Mouse (Mus musculus) hematopoietic multipotent progenitor cell, adult 10-12 weeks (in vitro differentiated cells): Measurements from ENCODE around the gene Ptms. TPM values are rescaled to one million over a fixed set of nuclear protein-coding genes. Genes with fewer than 3 reads are reported as not detected.

Source experiments
- polyA plus RNA-seq: library from polyadenylated mRNA; stranded (reverse); fragments of >175 nt; gene quantifications from 2 replicates; pipeline ENCODE4 v1.2.3, GENCODE M21; 2012; ENCODE audit warnings: low replicate concordance

Gene Ptms
- 543 and 1,849 TPM in 2 replicates for polyA plus RNA-seq

DNA sequence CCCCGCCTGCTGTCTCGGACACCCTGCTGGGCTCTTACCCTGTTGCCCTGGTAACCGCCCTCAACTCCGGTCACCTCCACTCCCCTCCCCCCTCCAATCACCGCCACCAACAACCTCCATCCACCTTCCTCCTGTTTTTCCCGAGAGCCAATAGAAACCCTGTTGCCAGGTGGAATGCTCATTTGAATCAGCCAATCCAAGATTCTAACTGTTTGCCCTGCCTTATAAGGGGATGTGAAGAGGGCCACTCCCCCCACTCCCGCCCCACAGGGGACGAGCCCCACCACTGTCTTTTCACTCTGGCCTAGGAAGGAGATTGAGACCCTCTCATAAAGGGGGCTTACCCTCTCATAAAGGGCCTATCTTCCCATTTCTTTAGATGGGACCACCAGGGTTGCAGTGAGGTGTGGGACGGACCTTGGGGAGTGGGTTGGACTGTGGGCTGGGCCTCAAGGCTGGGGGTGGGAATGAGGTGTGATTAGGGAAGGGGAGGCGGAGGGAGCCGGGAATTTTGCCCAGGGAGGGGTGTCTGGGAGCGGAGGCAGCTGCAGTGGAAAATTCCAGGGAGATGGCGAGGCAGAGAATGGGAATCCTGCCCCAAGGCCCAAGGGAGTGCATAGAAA is at the start of gene Ptms:
TSS of gene Ptms (minus strand) at position 409 of the 623 bp plus-strand sequence.

DNA sequence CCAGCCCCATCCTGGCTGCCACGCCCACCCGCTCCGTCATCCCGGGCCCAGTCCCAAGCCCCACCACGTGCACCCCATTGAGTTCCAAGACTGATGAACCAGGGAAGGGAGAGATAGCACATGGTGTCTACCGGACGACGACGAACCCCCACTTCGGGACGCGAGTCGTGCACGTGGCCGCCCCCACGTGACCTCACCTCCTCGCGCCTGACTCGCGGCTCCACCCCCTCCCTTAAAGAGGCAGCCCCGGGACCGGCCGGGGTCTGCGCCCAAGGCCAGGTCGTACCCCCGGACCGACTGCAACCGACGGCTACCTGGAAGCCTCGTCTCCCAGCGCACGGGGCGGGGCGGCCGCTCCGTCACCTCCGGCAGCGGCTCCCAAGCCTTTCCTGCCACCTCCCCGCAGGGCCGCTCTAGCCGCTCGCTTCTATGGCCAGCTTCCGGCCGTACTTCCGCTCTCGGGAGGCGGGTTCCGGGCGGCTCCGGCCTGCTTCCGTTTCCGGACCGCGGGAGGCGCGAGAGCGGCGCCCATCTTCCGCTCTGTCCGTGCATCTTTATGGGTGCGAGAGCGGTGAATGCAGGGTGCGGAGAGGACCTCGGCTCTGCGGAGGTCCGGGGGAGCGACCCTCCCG is 45.3 kb upstream of the Ptms start, which contains the start of gene Cops7a:
TSS of gene Cops7a (minus strand) at position 451 of the 632 bp plus-strand sequence.

GRCm38 (mm10) chr6:124930754-124931524 is 11.0 kb upstream of the Ptms start, which contains the start of gene Mlf2:
TSS of gene Mlf2 (plus strand) at chr6:124931386.

GRCm38 (mm10) chr6:124911533-124912218 is 8.2 kb downstream of the Ptms start, which contains the start of gene Lag3:
TSS of gene Lag3 (minus strand) at chr6:124911705.

GRCm38 (mm10) chr6:124887986-124888385 is 31.9 kb downstream of the Ptms start, which contains the start of gene Cd4:
TSS of gene Cd4 (minus strand) at chr6:124888221.

Other genes with a start within 250 kb of the Ptms start
- gene Emg1, start 207.9 kb downstream of the Ptms start, polyA plus RNA-seq = 107 and 155 TPM in 2 replicates
- gene Phb2, start 207.8 kb downstream of the Ptms start, polyA plus RNA-seq = 104 and 182 TPM in 2 replicates
- 219 and 299 TPM in 2 replicates for gene Ptpn6, start 181.4 kb downstream of the Ptms start, polyA plus RNA-seq
- gene Grcc10, start 178.7 kb downstream of the Ptms start, polyA plus RNA-seq = 58.8 and 109 TPM in 2 replicates
- not detected in 2 replicates for gene Gm45234, start 164.1 kb downstream of the Ptms start, polyA plus RNA-seq
- gene Atn1, start 163.6 kb downstream of the Ptms start, polyA plus RNA-seq = 113 and 201 TPM in 2 replicates
- gene Eno2, start 150.4 kb downstream of the Ptms start, polyA plus RNA-seq = 1.0 and 1.2 TPM in 2 replicates
- gene Lrrc23, start 140.4 kb downstream of the Ptms start, polyA plus RNA-seq = 0.48 and 1.9 TPM in 2 replicates
- gene Spsb2, start 111.4 kb downstream of the Ptms start, polyA plus RNA-seq = 16.0 and 17.1 TPM in 2 replicates
- gene Tpi1, start 105.8 kb downstream of the Ptms start, polyA plus RNA-seq = 11.3 and 43.1 TPM in 2 replicates
- 27.3 and 47.7 TPM in 2 replicates for gene Usp5, start 90.6 kb downstream of the Ptms start, polyA plus RNA-seq
- gene Cdca3, start 90.6 kb downstream of the Ptms start, polyA plus RNA-seq = 9.2 and 13.6 TPM in 2 replicates
- gene Gnb3, start 79.8 kb downstream of the Ptms start, polyA plus RNA-seq = 0.11 and 1.2 TPM in 2 replicates
- 1.9 and 4.7 TPM in 2 replicates for gene P3h3, start 62.4 kb downstream of the Ptms start, polyA plus RNA-seq
- gene Gpr162, start 56.1 kb downstream of the Ptms start, polyA plus RNA-seq = 1.7 and 7.4 TPM in 2 replicates
- 63.7 and 67.0 TPM in 2 replicates for gene Cd4, start 31.9 kb downstream of the Ptms start, polyA plus RNA-seq
- gene Lag3, start 8.4 kb downstream of the Ptms start, polyA plus RNA-seq = 17.4 and 27.6 TPM in 2 replicates
- 148 and 194 TPM in 2 replicates for gene Mlf2, start 11.3 kb upstream of the Ptms start, polyA plus RNA-seq
- gene Cops7a, start 45.4 kb upstream of the Ptms start, polyA plus RNA-seq = 29.0 and 55.9 TPM in 2 replicates
- 51.0 and 101 TPM in 2 replicates for gene Pianp, start 76.6 kb upstream of the Ptms start, polyA plus RNA-seq
- gene Zfp384, start 89.0 kb upstream of the Ptms start, polyA plus RNA-seq = 50.8 and 78.9 TPM in 2 replicates
- gene Ing4, start 119.7 kb upstream of the Ptms start, polyA plus RNA-seq = 19.0 and 38.5 TPM in 2 replicates
- gene Acrbp, start 129.6 kb upstream of the Ptms start, polyA plus RNA-seq = 22.0 and 22.1 TPM in 2 replicates
- gene Lpar5, start 147.8 kb upstream of the Ptms start, polyA plus RNA-seq = 8.6 and 15.2 TPM in 2 replicates
- 130 and 203 TPM in 2 replicates for gene Chd4, start 175.9 kb upstream of the Ptms start, polyA plus RNA-seq
- gene Nop2, start 211.8 kb upstream of the Ptms start, polyA plus RNA-seq = 11.4 and 27.6 TPM in 2 replicates
- 54.7 and 135 TPM in 2 replicates for gene Iffo1, start 225.1 kb upstream of the Ptms start, polyA plus RNA-seq
- gene Gapdh, start 246.4 kb upstream of the Ptms start, polyA plus RNA-seq = 267 and 2,413 TPM in 2 replicates